Mouse (Mus musculus): Measurements from ENCODE around the gene Bclaf1. TPM values are rescaled to one million over a fixed set of nuclear protein-coding genes. Genes with fewer than 3 reads are reported as not detected.

Gene Bclaf1
- polyA plus RNA-seq, 1 experiment: 12.5 TPM

GRCm38 (mm10) chr10:20312736-20313301 is 550 bp downstream of the Bclaf1 start:
- TF ChIP-seq E2F4 (IDR thresholded peaks at IDR 0.05; ENCODE audit: insufficient read depth) (no peak), CEBPB (IDR thresholded peaks at IDR 0.05; ENCODE audit: insufficient read depth, poor library complexity, severe bottlenecking) (no peak), MAX (IDR thresholded peaks at IDR 0.05; ENCODE audit: low read depth) (no peak), MYOD1 (IDR thresholded peaks at IDR 0.05; ENCODE audit: control insufficient read depth in 1 of 3, insufficient read length in 2 of 3, low read depth in 2 of 3) (no peak), MYOG (IDR thresholded peaks at IDR 0.05; ENCODE audit: control insufficient read depth in 1 of 3, insufficient read depth in 1 of 3, insufficient read length in 2 of 3, low read depth in 2 of 3) (no peak), REST (IDR thresholded peaks at IDR 0.05; ENCODE audit: insufficient read depth, insufficient read length) (no peak), USF1 (IDR thresholded peaks at IDR 0.05; ENCODE audit: low read depth) (no peak), POLR2A (IDR thresholded peaks at IDR 0.05; ENCODE audit: insufficient read length, low read depth) (no peak), TCF3 (IDR thresholded peaks at IDR 0.05; ENCODE audit: insufficient read length, low read depth) (no peak), TCF12 (IDR thresholded peaks at IDR 0.05; ENCODE audit: insufficient read depth, poor library complexity, severe bottlenecking) (no peak), POLR2AphosphoS2 (IDR thresholded peaks at IDR 0.05; ENCODE audit: insufficient read length, low read depth) (peak; percentile 40), SRF (IDR thresholded peaks at IDR 0.05; ENCODE audit: control insufficient read depth, insufficient read length, low read depth) (peak; percentile 3)
- H3K79me2 ChIP-seq (ENCODE audit: control insufficient read depth, insufficient read depth): peaks cover 52% of the 10 kb centered on the region
- no peaks in the 10 kb centered on the region for H3K27me3 ChIP-seq (ENCODE audit: control insufficient read depth, insufficient read depth, insufficient read length)
- peak overlapping the region; percentile 80 for H3K4me2 ChIP-seq (ENCODE audit: low read depth)
- peak overlapping the region; percentile 92 for H3K4me3 ChIP-seq
- peak overlapping the region; percentile 69 for H3ac ChIP-seq (ENCODE audit: control insufficient read depth, insufficient read length)
- H3K36me3 ChIP-seq (ENCODE audit: control insufficient read depth, insufficient read depth): peaks cover 3% of the 10 kb centered on the region

GRCm38 (mm10) chr10:20313447-20313846 is 1.2 kb downstream of the Bclaf1 start:
- Histone ChIP-seq H3K4me2 (ENCODE audit: low read depth) (peak overlapping the region; percentile 80), H3ac (ENCODE audit: control insufficient read depth, insufficient read length) (peak overlapping the region; percentile 69), H3K4me3 (peak overlapping the region; percentile 92), H3K79me2 (ENCODE audit: control insufficient read depth, insufficient read depth) (peaks cover 58% of the 10 kb centered on the region), H3K27me3 (ENCODE audit: control insufficient read depth, insufficient read depth, insufficient read length) (no peaks in the 10 kb centered on the region), H3K36me3 (ENCODE audit: control insufficient read depth, insufficient read depth) (peaks cover 7% of the 10 kb centered on the region)
- TF ChIP-seq TCF3 (IDR thresholded peaks at IDR 0.05; ENCODE audit: insufficient read length, low read depth) (no peak), USF1 (IDR thresholded peaks at IDR 0.05; ENCODE audit: low read depth) (no peak), SRF (IDR thresholded peaks at IDR 0.05; ENCODE audit: control insufficient read depth, insufficient read length, low read depth) (no peak), POLR2A (IDR thresholded peaks at IDR 0.05; ENCODE audit: insufficient read length, low read depth) (no peak), MYOG (IDR thresholded peaks at IDR 0.05; ENCODE audit: control insufficient read depth in 1 of 3, insufficient read depth in 1 of 3, insufficient read length in 2 of 3, low read depth in 2 of 3) (no peak), TCF12 (IDR thresholded peaks at IDR 0.05; ENCODE audit: insufficient read depth, poor library complexity, severe bottlenecking) (no peak), E2F4 (IDR thresholded peaks at IDR 0.05; ENCODE audit: insufficient read depth) (no peak), REST (IDR thresholded peaks at IDR 0.05; ENCODE audit: insufficient read depth, insufficient read length) (no peak), MYOD1 (IDR thresholded peaks at IDR 0.05; ENCODE audit: control insufficient read depth in 1 of 3, insufficient read length in 2 of 3, low read depth in 2 of 3) (no peak), MAX (IDR thresholded peaks at IDR 0.05; ENCODE audit: low read depth) (no peak), POLR2AphosphoS2 (IDR thresholded peaks at IDR 0.05; ENCODE audit: insufficient read length, low read depth) (no peak), CEBPB (IDR thresholded peaks at IDR 0.05; ENCODE audit: insufficient read depth, poor library complexity, severe bottlenecking) (no peak)

- H3K27me3 ChIP-seq (ENCODE audit: control insufficient read depth, insufficient read depth, insufficient read length): no peaks in the 10 kb centered on the region
- peak overlapping the region; percentile 92 for H3K4me3 ChIP-seq
- peak overlapping the region; percentile 80 for H3K4me2 ChIP-seq (ENCODE audit: low read depth)
- H3K79me2 ChIP-seq (ENCODE audit: control insufficient read depth, insufficient read depth): peaks cover 63% of the 10 kb centered on the region
- no peak overlapping the region for H3ac ChIP-seq (ENCODE audit: control insufficient read depth, insufficient read length)
- peak; percentile 46; the same call in 1 of the 2 replicates for TF ChIP-seq CEBPB (IDR thresholded peaks at IDR 0.05; ENCODE audit: insufficient read depth, poor library complexity, severe bottlenecking)
- no peak for TF ChIP-seq MYOG (IDR thresholded peaks at IDR 0.05; ENCODE audit: control insufficient read depth in 1 of 3, insufficient read depth in 1 of 3, insufficient read length in 2 of 3, low read depth in 2 of 3)
- H3K36me3 ChIP-seq (ENCODE audit: control insufficient read depth, insufficient read depth): peaks cover 10% of the 10 kb centered on the region
Measured at GRCm38 (mm10) chr10:20313941-20314340, 1.7 kb downstream of the Bclaf1 start.

GRCm38 (mm10) chr10:20314797-20315196 is 2.5 kb downstream of the Bclaf1 start:
- Histone ChIP-seq H3K79me2 (ENCODE audit: control insufficient read depth, insufficient read depth) (peaks cover 71% of the 10 kb centered on the region), H3K36me3 (ENCODE audit: control insufficient read depth, insufficient read depth) (peaks cover 17% of the 10 kb centered on the region), H3K4me3 (no peak overlapping the region), H3K4me2 (ENCODE audit: low read depth) (no peak overlapping the region), H3ac (ENCODE audit: control insufficient read depth, insufficient read length) (no peak overlapping the region), H3K27me3 (ENCODE audit: control insufficient read depth, insufficient read depth, insufficient read length) (no peaks in the 10 kb centered on the region)
- TF ChIP-seq SRF (IDR thresholded peaks at IDR 0.05; ENCODE audit: control insufficient read depth, insufficient read length, low read depth): no peak
- TF ChIP-seq MYOG (IDR thresholded peaks at IDR 0.05; ENCODE audit: control insufficient read depth in 1 of 3, insufficient read depth in 1 of 3, insufficient read length in 2 of 3, low read depth in 2 of 3): no peak
- no peak for TF ChIP-seq POLR2AphosphoS2 (IDR thresholded peaks at IDR 0.05; ENCODE audit: insufficient read length, low read depth)
- no peak for TF ChIP-seq POLR2A (IDR thresholded peaks at IDR 0.05; ENCODE audit: insufficient read length, low read depth)
- TF ChIP-seq USF1 (IDR thresholded peaks at IDR 0.05; ENCODE audit: low read depth): no peak
- TF ChIP-seq MYOD1 (IDR thresholded peaks at IDR 0.05; ENCODE audit: control insufficient read depth in 1 of 3, insufficient read length in 2 of 3, low read depth in 2 of 3): no peak
- no peak for TF ChIP-seq MAX (IDR thresholded peaks at IDR 0.05; ENCODE audit: low read depth)
- no peak for TF ChIP-seq CEBPB (IDR thresholded peaks at IDR 0.05; ENCODE audit: insufficient read depth, poor library complexity, severe bottlenecking)
- TF ChIP-seq REST (IDR thresholded peaks at IDR 0.05; ENCODE audit: insufficient read depth, insufficient read length): no peak
- no peak for TF ChIP-seq TCF3 (IDR thresholded peaks at IDR 0.05; ENCODE audit: insufficient read length, low read depth)
- no peak for TF ChIP-seq E2F4 (IDR thresholded peaks at IDR 0.05; ENCODE audit: insufficient read depth)
- no peak for TF ChIP-seq TCF12 (IDR thresholded peaks at IDR 0.05; ENCODE audit: insufficient read depth, poor library complexity, severe bottlenecking)

Measured in myocyte (in vitro differentiated cells).